Mouse (Mus musculus) intestine, embryonic 14.5 days (tissue): ENCODE data around the gene Elk1. TPM values are rescaled to one million over a fixed set of nuclear protein-coding genes. Genes with fewer than 3 reads are reported as not detected.

Experiments used
- ATAC-seq: fragments of 200-750 bp; cut with Nextera tagmentation; replicated peaks from 2 replicates; pipeline ENCODE4 v1.8.0; 2017; ENCODE audit warnings: low read depth, moderate number of reproducible peaks, moderate TSS enrichment, moderate library complexity; ENCODE audit not compliant: low FRiP score, low TSS enrichment
- DNase-seq: peaks from one replicate; pipeline ENCODE4 v3.0.0-alpha.2; 2018; ENCODE audit warnings: low spot score
- H3K27ac ChIP-seq: fragments of 300-500 bp; sonication (generic); 2 replicates; pipeline ENCODE4 v1.5.1; 2014; ENCODE audit warnings: low read depth, mild to moderate bottlenecking, control low read depth
- H3K27me3 ChIP-seq: fragments of 300-500 bp; sonication (generic); replicated peaks from 2 replicates; pipeline ENCODE4 v1.6.1; 2014; ENCODE audit warnings: low read length, control low read depth; ENCODE audit not compliant: control insufficient read depth, insufficient read depth
- H3K36me3 ChIP-seq: fragments of 300-500 bp; sonication (generic); 2 replicates; pipeline ENCODE4 v1.6.1; 2014; ENCODE audit warnings: low read length, control low read depth; ENCODE audit not compliant: control insufficient read depth, insufficient read depth
- H3K4me1 ChIP-seq: fragments of 300-500 bp; sonication (generic); replicated peaks from 2 replicates; pipeline ENCODE4 v1.6.1; 2014; ENCODE audit warnings: low read length, control low read depth, mixed read lengths; ENCODE audit not compliant: control insufficient read depth, insufficient read depth
- H3K4me2 ChIP-seq: fragments of 300-500 bp; sonication (generic); 2 replicates; pipeline ENCODE4 v1.6.1; 2014; ENCODE audit warnings: low read length
- H3K4me3 ChIP-seq: fragments of 300-500 bp; sonication (generic); 2 replicates; pipeline ENCODE4 v1.5.1; 2014; ENCODE audit warnings: low read depth, low read length, control low read depth, mixed read lengths
- H3K9ac ChIP-seq: fragments of 300-500 bp; sonication (generic); 2 replicates; pipeline ENCODE4 v1.6.1; 2014; ENCODE audit warnings: mild to moderate bottlenecking, low read length
- H3K9me3 ChIP-seq: fragments of 300-500 bp; sonication (generic); 2 replicates; pipeline ENCODE4 v1.6.1; 2016; ENCODE audit warnings: low read length, control low read depth; ENCODE audit not compliant: control insufficient read depth
- WGBS: fragments of 180-500 bp; shearing (Covaris S2); extraction: QIAGEN DNeasy Blood & Tissue Kit; methylation state at CpG from one replicate; pipeline ENCODE4 v1.1.7; 2014; 5-methylcytosine and 5-hydroxymethylcytosine counted together
- polyA plus RNA-seq: library from polyadenylated mRNA; unstranded; fragments of >200 nt; fragmentation: Nextera tagmentation; extraction: Ambion mirVana; gene quantifications from 2 replicates; pipeline ENCODE4 v1.2.1, GENCODE M21; 2014

Gene Elk1
- polyA plus RNA-seq: 6.2 and 7.2 TPM in 2 replicates

- H3K4me2 ChIP-seq: peak within 1 kb of the TSS; percentile 46
- peak; percentile 84 for DNase-seq
- no peaks in the 10 kb centered on the region for H3K9me3 ChIP-seq
- H3K9ac ChIP-seq: peak within 1 kb of the TSS; percentile 59
- H3K27me3 ChIP-seq: no peaks in the 10 kb centered on the region
- H3K36me3 ChIP-seq: no peaks in the 10 kb centered on the region
- ATAC-seq: peak; percentile 98
- 10% methylated on average over 29 of the region's 30 CpGs for WGBS
- peak within 1 kb of the TSS; percentile 51 for H3K4me3 ChIP-seq
- H3K4me1 ChIP-seq: no peaks in the 10 kb centered on the region
- H3K27ac ChIP-seq: peak within 1 kb of the TSS; percentile 64
These were observed at the start of gene Elk1 for GRCm38 (mm10) chrX:20950191-20950880. Elk1 (minus strand) TSS chrX:20950608.

- Histone ChIP-seq H3K9me3 (no peaks in the 10 kb centered on the region), H3K4me1 (no peaks in the 10 kb centered on the region), H3K27ac (no peak overlapping the region), H3K36me3 (no peaks in the 10 kb centered on the region), H3K9ac (no peak overlapping the region), H3K4me2 (no peak overlapping the region), H3K27me3 (no peaks in the 10 kb centered on the region), H3K4me3 (no peak overlapping the region)
- WGBS: 67% methylated on average over 1 of the region's 1 CpGs
- ATAC-seq (no peak), DNase-seq (no peak)
These were observed 30.5 kb upstream of the Elk1 start for GRCm38 (mm10) chrX:20980901-20981300.

- peak within 1 kb of the TSS; percentile 82 for H3K27ac ChIP-seq
- H3K4me2 ChIP-seq: peak within 1 kb of the TSS; percentile 47
- no peaks in the 10 kb centered on the region; the same call in 1 of the 2 replicates for H3K4me1 ChIP-seq
- no peaks in the 10 kb centered on the region for H3K27me3 ChIP-seq
- ATAC-seq: peak; percentile 99
- H3K36me3 ChIP-seq: peaks cover 12% of the 10 kb centered on the region; the same call in 1 of the 2 replicates
- H3K4me3 ChIP-seq: peak within 1 kb of the TSS; percentile 45
- H3K9me3 ChIP-seq: no peaks in the 10 kb centered on the region
- WGBS: 9% methylated on average over 57 of the region's 57 CpGs
- DNase-seq: peak; percentile 87
- H3K9ac ChIP-seq: peak within 1 kb of the TSS; percentile 47
These were observed 11.3 kb upstream of the Elk1 start, which contains the start of gene Uxt for GRCm38 (mm10) chrX:20961477-20962378. Uxt (minus strand) TSS chrX:20962017.

- Histone ChIP-seq H3K4me2 (no peak overlapping the region), H3K9ac (no peak overlapping the region), H3K27me3 (no peaks in the 10 kb centered on the region), H3K4me1 (no peaks in the 10 kb centered on the region), H3K27ac (no peak overlapping the region), H3K4me3 (no peak overlapping the region), H3K9me3 (no peaks in the 10 kb centered on the region), H3K36me3 (no peaks in the 10 kb centered on the region)
- DNase-seq (peak; percentile 67), ATAC-seq (no peak)
- WGBS: 9% methylated on average over 4 of the region's 4 CpGs
These were observed 4.4 kb downstream of the Elk1 start for GRCm38 (mm10) chrX:20946055-20946454.

GRCm38 (mm10) chrX:20931963-20932362, 18.4 kb downstream of the Elk1 start:
- Histone ChIP-seq H3K9me3 (no peaks in the 10 kb centered on the region), H3K9ac (no peak overlapping the region), H3K36me3 (no peaks in the 10 kb centered on the region; the same call in 1 of the 2 replicates), H3K4me2 (no peak overlapping the region), H3K4me1 (no peaks in the 10 kb centered on the region), H3K27ac (no peak overlapping the region), H3K4me3 (no peak overlapping the region), H3K27me3 (no peaks in the 10 kb centered on the region)
- ATAC-seq (no peak), DNase-seq (no peak)
- whole genome bisulfite sequencing: 71% methylated on average over 1 of the region's 1 CpGs

GRCm38 (mm10) chrX:20931364-20931763, 19.0 kb downstream of the Elk1 start, which contains the start of gene Cfp:
Cfp (minus strand) TSS chrX:20931555.
- no peak within 1 kb of the TSS for H3K27ac ChIP-seq
- 71% methylated on average over 1 of the region's 1 CpGs for WGBS
- H3K4me1 ChIP-seq: no peaks in the 10 kb centered on the region
- no peak within 1 kb of the TSS for H3K4me3 ChIP-seq
- no peak within 1 kb of the TSS for H3K9ac ChIP-seq
- no peak within 1 kb of the TSS for H3K4me2 ChIP-seq
- DNase-seq: no peak
- ATAC-seq: no peak
- no peaks in the 10 kb centered on the region for H3K27me3 ChIP-seq
- H3K36me3 ChIP-seq: no peaks in the 10 kb centered on the region; the same call in 1 of the 2 replicates
- no peaks in the 10 kb centered on the region for H3K9me3 ChIP-seq

- WGBS: 74% methylated on average over 1 of the region's 1 CpGs
- H3K36me3 ChIP-seq: no peaks in the 10 kb centered on the region; the same call in 1 of the 2 replicates
- ATAC-seq: no peak
These were observed 20.5 kb downstream of the Elk1 start for GRCm38 (mm10) chrX:20929859-20930258.

GRCm38 (mm10) chrX:20924976-20925375, 25.4 kb downstream of the Elk1 start:
- H3K27me3 ChIP-seq: no peaks in the 10 kb centered on the region
- no peak for DNase-seq

More at GRCm38 (mm10) chrX:20929859-20930258, 20.5 kb downstream of the Elk1 start:
- H3K4me2 ChIP-seq: no peak overlapping the region
- H3K9ac ChIP-seq: no peak overlapping the region
- no peak overlapping the region for H3K4me3 ChIP-seq
- no peak overlapping the region for H3K27ac ChIP-seq
- H3K4me1 ChIP-seq: no peaks in the 10 kb centered on the region
- no peaks in the 10 kb centered on the region for H3K27me3 ChIP-seq
- DNase-seq: no peak
- no peaks in the 10 kb centered on the region for H3K9me3 ChIP-seq

More at GRCm38 (mm10) chrX:20924976-20925375, 25.4 kb downstream of the Elk1 start:
- H3K27ac ChIP-seq: no peak overlapping the region
- H3K9me3 ChIP-seq: no peaks in the 10 kb centered on the region
- no peaks in the 10 kb centered on the region for H3K36me3 ChIP-seq
- no peaks in the 10 kb centered on the region for H3K4me1 ChIP-seq
- H3K9ac ChIP-seq: no peak overlapping the region
- no peak for ATAC-seq
- H3K4me3 ChIP-seq: no peak overlapping the region
- no peak overlapping the region for H3K4me2 ChIP-seq
